Mouse (Mus musculus) lung, postnatal 0 days (tissue): ENCODE measurements around the gene Olfr520.

Experiments
- CTCF ChIP-seq: IDR thresholded peaks from 2 replicates; pipeline ENCODE4 v1.5.1; 2016; ENCODE audit warnings: antibody characterized with exemption, mild to moderate bottlenecking
- EP300 ChIP-seq: IDR thresholded peaks from 2 replicates; pipeline ENCODE4 v1.6.1; 2016; ENCODE audit warnings: antibody characterized with exemption, mild to moderate bottlenecking, control low read depth

DNA sequence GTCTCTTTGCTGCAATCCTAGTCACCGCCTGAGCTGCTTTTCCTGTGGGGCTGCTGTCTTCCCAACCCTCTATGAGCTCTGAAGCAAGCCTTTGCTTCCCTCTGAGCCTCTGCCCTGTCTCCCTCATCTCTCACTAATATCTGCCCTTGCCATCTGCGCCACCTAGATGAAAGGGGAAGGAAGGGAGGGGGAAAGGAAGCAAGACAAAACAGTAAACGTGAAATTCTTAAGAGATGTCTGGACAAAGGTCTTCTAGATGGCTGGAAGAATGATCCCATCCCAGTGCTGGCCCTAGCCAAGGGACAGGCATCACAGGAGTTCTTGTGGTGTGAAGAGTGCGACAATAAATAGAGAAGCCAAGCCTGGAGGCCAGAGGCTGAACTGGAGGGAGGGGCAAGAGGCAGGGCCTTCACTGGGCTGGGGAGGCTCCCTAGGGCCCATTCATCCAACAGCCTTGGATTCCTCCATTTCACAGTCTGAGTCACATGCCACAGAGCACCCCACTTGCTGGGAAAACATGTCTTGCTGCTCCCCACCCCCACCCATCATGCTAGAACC lies 23.0 kb upstream of the Olfr520 start:
- TF ChIP-seq CTCF (peak; percentile 18; the same call in 1 of the 2 replicates), EP300 (peak; percentile 12; the same call in 1 of the 2 replicates)
